Mouse (Mus musculus): ENCODE measurements around the gene Dnajc8.

DNA sequence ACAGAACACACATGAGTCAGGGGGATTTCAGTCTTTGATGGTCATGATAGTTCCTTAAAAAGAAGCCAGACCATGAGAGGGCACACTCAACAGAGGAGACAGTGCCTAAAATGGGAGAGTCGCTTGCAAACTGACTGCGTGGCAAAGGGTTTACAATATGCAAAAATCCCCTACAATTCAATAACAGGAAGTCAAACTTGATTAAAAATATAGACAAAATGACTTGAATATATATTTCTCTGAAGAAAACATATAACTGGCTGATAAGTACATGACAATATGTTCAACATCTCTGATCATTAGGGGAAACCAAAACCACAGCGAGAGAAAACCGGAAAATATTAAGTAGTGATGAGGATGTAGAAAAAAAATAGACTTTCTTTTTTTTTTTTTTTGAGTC lies 50.9 kb downstream of the Dnajc8 start:
- TF ChIP-seq POLR2A (IDR thresholded peaks at IDR 0.05; ENCODE audit: borderline replicate concordance, control insufficient read depth, low read depth, low read length) (no peak), CTCF (IDR thresholded peaks at IDR 0.05; ENCODE audit: control insufficient read depth, insufficient read depth, low read length) (no peak)

Data from bone marrow, adult 2 months (tissue).